Mouse (Mus musculus): ENCODE measurements around the gene Actl10. TPM values are rescaled to one million over a fixed set of nuclear protein-coding genes. Genes with fewer than 3 reads are reported as not detected.
A peak's percentile ranks its signal among the peaks of the same experiment; 100 is the strongest.

The Actl10 gene
- total RNA-seq, 2 experiments from 2014 or later = not detected

DNA sequence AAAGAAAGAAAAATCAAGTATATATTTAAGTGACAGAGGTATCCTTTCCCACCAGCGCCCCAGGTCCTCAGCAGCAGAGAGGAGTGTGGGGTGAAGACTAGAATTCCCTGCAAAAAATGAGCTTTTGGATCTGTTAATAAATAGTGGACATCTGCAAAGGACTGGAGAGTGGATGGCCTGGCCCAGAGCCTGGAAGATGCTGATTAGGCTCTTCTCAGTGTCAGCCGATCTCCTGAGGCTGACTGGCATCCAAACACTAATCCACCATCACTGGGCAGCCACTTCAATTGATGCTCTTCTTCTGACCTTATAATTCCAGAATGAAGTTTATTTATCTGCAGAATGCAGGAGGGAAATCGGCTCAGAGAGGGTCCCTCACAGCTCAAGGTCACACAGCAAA, 21.4 kb downstream of the Actl10 start:
- ATAC-seq (replicated peaks; ENCODE audit: low FRiP score, low TSS enrichment, poor library complexity, severe bottlenecking) = no peak

DNA sequence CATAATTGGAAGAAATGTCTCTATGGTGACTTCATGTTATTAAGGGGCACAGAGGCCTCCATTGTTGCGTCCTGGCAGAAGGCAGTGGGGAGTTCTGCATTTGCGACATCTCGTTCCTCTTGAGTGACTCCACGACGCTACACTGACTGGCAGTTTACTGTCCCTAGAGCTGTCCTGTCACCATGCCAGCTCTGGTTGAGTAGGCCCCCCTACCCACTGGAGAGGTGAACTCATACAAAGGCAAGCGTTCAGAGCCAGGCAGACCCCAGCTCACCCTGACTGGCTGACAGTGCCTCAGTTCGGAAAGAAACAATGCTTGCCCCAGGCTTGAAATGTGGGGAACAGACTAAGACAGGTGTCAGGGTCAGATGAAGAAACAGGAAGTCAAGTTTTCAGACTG, 22.7 kb downstream of the Actl10 start:
- no peak for ATAC-seq (replicated peaks; ENCODE audit: low FRiP score, low TSS enrichment, poor library complexity, severe bottlenecking)

GRCm38 (mm10) chr2:154576876-154577743, 25.5 kb downstream of the Actl10 start:
- no peak for ATAC-seq (replicated peaks; ENCODE audit: low FRiP score, low TSS enrichment, poor library complexity, severe bottlenecking)

GRCm38 (mm10) chr2:154577744-154578067, 26.1 kb downstream of the Actl10 start:
- no peak for ATAC-seq (replicated peaks; ENCODE audit: low FRiP score, low TSS enrichment, poor library complexity, severe bottlenecking)

DNA sequence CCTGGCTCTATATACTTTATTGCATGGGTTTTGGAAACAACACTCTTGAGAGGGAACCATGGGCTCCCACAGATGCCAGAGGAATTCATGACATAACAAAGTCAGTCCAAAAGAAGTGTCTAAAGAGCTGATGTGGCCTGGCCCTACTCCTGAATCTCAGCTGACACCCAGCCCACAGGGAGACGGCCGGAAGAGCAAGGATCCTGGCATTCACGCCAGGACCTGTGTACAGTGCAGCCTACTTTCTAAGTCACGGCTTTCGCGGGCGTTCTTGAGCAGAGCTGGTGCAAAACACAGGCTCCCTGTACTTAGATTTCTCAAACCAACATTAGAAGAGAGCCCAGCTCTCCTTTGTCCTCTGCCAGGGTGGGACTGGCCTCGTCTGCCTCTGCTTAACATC, 29.0 kb downstream of the Actl10 start:
- no peak for ATAC-seq (replicated peaks; ENCODE audit: low FRiP score, low TSS enrichment, poor library complexity, severe bottlenecking)

GRCm38 (mm10) chr2:154581421-154581820, 29.8 kb downstream of the Actl10 start:
- no peak for ATAC-seq (replicated peaks; ENCODE audit: low FRiP score, low TSS enrichment, poor library complexity, severe bottlenecking)

DNA sequence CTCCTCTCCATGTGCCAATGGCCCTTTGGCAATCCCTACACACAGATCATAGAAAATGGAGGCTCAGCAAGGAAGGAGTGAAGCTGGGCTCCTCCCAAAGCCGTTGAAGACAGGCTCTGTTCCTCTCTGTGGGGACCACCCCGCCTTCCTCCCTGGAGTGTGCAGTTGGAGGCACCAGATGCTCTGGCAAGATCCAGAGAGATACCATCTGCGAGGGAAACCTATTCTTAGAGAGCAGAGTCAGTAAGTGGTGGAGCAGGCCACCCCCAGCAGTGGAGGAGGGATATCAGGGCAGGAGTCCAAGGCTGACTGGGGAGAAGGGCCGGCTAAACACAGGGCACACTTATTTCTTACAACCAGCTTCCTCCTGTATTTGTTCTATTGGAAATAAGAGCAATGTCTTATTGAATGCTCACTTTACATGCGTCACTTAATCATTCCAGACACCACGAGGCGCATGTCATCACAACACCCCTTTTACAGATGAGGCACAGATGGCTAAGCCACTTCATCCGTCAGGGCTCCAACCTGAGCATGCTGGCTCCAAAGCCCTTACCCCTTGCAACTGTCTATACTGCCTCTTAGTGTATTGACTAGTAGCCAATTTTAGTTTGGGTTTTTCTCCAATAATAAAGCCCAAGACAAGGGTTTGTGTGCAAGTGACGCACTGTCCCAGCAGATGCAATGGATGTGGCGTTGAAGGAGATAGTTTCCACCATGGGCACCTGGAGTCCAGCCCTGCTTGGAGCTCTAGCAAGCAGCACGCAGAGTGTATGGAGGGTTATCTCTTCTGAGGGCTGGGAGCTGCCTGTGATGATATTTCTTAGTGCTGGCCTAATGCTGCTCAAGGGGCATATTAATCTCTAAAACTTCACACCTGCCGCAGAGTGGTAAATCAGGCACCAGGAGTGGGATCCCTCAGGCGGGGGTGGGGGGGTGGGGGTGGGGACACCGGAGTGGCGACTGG, 32.6 kb downstream of the Actl10 start:
- ATAC-seq (replicated peaks; ENCODE audit: low FRiP score, low TSS enrichment, poor library complexity, severe bottlenecking) = peak; percentile 73

DNA sequence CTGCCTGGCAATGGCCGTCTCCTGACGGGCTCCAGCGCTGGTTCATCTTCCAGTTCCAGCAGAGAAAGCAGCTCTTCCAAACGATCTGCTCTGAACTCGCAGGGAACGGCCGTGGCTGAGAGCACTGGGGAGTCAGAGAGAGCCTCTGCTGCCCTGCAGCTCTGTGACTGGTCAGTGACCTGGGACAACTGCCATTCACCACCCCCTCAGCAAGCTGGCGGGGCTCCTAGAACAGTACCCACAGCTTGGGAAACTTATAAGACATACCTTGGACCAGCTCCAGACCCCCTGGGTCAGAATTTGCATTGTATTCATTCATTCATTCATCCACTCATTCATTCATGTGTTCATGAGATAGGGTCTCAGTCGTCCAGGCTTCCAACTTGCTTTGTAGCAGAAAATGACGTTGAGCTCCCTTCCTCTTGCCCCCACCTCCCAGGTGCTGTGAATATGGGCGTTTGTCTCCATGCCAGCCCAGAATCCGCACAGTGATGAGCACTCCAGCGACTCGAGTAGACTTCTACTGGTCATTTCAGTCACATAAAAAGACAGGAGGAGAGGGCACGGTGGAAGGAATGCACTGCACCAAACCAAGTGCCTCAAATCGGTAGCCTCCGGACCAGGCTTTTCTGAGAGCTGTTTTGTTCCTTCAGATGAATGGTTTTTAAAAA, 33.5 kb downstream of the Actl10 start:
- no peak for ATAC-seq (replicated peaks; ENCODE audit: low FRiP score, low TSS enrichment, poor library complexity, severe bottlenecking)

- no peak for ATAC-seq (replicated peaks; ENCODE audit: low FRiP score, low TSS enrichment, poor library complexity, severe bottlenecking)
Observed at GRCm38 (mm10) chr2:154586405-154586804, 34.8 kb downstream of the Actl10 start.

- no peak for ATAC-seq (replicated peaks; ENCODE audit: low FRiP score, low TSS enrichment, poor library complexity, severe bottlenecking)
Observed at GRCm38 (mm10) chr2:154589051-154589450, 37.5 kb downstream of the Actl10 start.

DNA sequence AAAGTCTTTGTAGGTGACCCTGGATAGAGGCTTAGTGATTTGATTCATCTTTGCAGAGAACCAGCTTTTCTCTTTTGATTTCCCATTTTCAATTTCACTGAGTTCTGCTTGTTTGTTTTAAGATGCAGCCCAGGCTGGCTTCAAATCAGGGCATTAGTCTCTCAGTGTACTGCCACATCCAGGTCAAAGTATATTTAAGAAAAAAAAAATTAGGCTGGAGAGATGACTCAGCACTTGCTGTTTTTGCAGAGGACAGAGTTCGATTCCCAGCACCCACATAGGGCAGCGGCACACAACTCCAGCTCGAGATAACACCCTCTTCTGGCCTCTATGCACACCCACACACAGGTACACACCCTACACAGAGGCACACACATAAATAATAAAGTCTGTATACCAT, 39.7 kb downstream of the Actl10 start:
- no peak for ATAC-seq (replicated peaks; ENCODE audit: low FRiP score, low TSS enrichment, poor library complexity, severe bottlenecking)

DNA sequence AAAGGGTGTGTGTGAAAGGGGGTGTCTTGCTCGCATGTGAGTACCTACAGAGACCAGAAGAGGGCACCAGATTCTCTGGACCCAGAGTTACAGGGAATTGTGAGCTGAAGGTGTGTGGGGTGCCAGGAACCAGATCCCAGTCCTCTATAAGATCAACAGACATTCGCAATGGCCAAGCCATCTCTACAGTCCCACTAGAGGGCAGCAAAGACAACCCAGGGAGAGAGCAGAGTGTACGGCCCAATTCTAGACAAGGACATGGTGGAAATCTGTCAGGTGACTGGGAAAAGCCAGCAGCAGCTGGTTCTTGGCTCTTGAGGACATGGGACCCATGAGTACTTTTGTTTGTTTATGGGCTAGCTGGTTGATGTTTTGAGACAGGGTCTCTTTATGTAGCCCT, 41.4 kb downstream of the Actl10 start:
- peak; percentile 81; the same call in 1 of the 2 replicates for ATAC-seq (replicated peaks; ENCODE audit: low FRiP score, low TSS enrichment, poor library complexity, severe bottlenecking)

GRCm38 (mm10) chr2:154595775-154596174, 44.2 kb downstream of the Actl10 start:
- ATAC-seq (replicated peaks; ENCODE audit: low FRiP score, low TSS enrichment, poor library complexity, severe bottlenecking) = no peak

DNA sequence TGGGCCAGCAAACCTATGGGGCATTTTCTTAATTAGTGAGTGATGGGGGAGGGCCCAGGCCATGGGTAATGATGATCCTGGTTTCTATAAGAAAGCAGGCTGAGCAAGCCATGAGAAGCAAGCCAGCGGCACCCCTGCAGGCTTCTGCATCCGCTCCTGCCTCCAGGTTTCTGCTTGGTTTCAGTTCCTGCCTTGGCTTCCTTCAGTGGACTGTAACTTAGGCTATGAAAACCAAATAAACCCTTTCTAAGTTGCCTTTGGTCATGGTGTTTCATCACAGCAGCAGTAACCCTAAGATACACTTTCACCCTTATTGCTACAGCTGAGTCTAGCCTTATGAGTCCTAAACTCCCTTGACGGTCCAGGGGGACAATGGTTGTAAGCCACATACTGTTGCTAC, 45.8 kb downstream of the Actl10 start:
- no peak for ATAC-seq (replicated peaks; ENCODE audit: low FRiP score, low TSS enrichment, poor library complexity, severe bottlenecking)

DNA sequence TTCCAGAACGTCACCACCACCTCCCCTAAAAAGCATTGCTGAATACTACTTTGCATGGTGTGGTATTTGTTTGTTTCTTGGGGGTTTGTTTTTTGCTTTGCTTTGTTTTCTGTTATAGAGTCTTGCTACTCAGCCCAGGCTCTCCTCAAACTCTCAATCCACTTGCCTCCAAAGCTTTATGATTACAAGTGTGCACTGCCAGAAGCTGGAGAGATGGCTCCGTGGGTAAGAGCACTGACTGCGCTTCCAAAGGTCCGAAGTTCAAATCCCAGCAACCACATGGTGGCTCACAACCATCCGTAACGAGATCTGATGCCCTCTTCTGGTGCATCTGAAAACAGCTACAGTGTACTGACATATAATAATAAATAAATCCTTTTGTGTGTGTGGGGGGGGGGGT, 49.0 kb downstream of the Actl10 start:
- ATAC-seq (replicated peaks; ENCODE audit: low FRiP score, low TSS enrichment, poor library complexity, severe bottlenecking) = no peak

DNA sequence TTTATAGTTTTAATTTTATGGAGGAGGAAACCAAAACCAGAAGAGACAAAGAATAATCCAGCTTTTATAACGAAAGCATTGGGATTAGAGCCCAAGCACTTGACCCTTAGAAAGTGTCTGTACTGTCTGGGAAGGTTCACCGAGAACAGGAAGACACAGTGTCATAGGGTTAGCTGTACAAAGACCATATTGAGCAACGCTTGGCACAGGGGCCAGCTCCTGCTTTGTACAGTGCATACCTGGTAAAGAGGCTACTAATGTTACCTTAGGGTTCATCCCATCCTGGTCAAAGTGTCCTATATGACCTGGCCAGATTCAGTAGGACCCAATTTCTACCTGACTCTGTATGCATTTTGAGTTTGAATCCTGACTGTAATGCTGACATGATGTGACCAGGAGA, 49.7 kb downstream of the Actl10 start:
- no peak for ATAC-seq (replicated peaks; ENCODE audit: low FRiP score, low TSS enrichment, poor library complexity, severe bottlenecking)

Measured in megakaryocyte-erythroid progenitor cell, adult 5-6 weeks (primary cell).